Mouse (Mus musculus): ENCODE data around the gene Mettl9.

The Mettl9 gene

GRCm38 (mm10) chr7:121044251-121044650 is 10.0 kb downstream of the Mettl9 start:
- in situ Hi-C loops (cut with MboI, MseI) = no loop called here

GRCm38 (mm10) chr7:121045671-121046453 is 11.6 kb downstream of the Mettl9 start:
- in situ Hi-C loops (cut with MboI, MseI) = no loop called here

GRCm38 (mm10) chr7:121047624-121048023 is 13.4 kb downstream of the Mettl9 start:
- in situ Hi-C loops (cut with MboI, MseI) = no loop called here

GRCm38 (mm10) chr7:121053071-121053470 is 18.8 kb downstream of the Mettl9 start:
- in situ Hi-C loops (cut with MboI, MseI) = no loop called here

- in situ Hi-C loops (cut with MboI, MseI) = no loop called here
Observed at GRCm38 (mm10) chr7:121059477-121060218, 25.4 kb downstream of the Mettl9 start.

- in situ Hi-C loops (cut with MboI, MseI) = no loop called here
Observed at GRCm38 (mm10) chr7:121064309-121064708, 30.1 kb downstream of the Mettl9 start.

- in situ Hi-C loops (cut with MboI, MseI) = no loop called here
Observed at GRCm38 (mm10) chr7:121071276-121071675, 37.0 kb downstream of the Mettl9 start.

- in situ Hi-C loops (cut with MboI, MseI) = no loop called here
Observed at GRCm38 (mm10) chr7:121072506-121072905, 38.3 kb downstream of the Mettl9 start.

GRCm38 (mm10) chr7:121074281-121074680 is 40.0 kb downstream of the Mettl9 start, which contains the start of gene Igsf6:
Gene Igsf6 (minus strand): TSS chr7:121074572.
- in situ Hi-C loops (cut with MboI, MseI) = no loop called here

GRCm38 (mm10) chr7:121074801-121075400 is 40.7 kb downstream of the Mettl9 start:
- in situ Hi-C loops (cut with MboI, MseI) = no loop called here

- in situ Hi-C loops (cut with MboI, MseI) = no loop called here
Observed at GRCm38 (mm10) chr7:121075416-121075815, 41.2 kb downstream of the Mettl9 start.

GRCm38 (mm10) chr7:121077311-121077710 is 43.1 kb downstream of the Mettl9 start:
- in situ Hi-C loops (cut with MboI, MseI) = no loop called here

GRCm38 (mm10) chr7:121077829-121078228 is 43.6 kb downstream of the Mettl9 start:
- in situ Hi-C loops (cut with MboI, MseI) = no loop called here

- in situ Hi-C loops (cut with MboI, MseI) = no loop called here
Observed at GRCm38 (mm10) chr7:121081350-121081749, 47.1 kb downstream of the Mettl9 start, which contains the start of gene Otoa. Gene Otoa (plus strand): TSS chr7:121081650.

GRCm38 (mm10) chr7:121081816-121082215 is 47.6 kb downstream of the Mettl9 start:
- in situ Hi-C loops (cut with MboI, MseI) = no loop called here

- in situ Hi-C loops (cut with MboI, MseI) = no loop called here
Observed at GRCm38 (mm10) chr7:121082949-121083513, 48.8 kb downstream of the Mettl9 start.

- in situ Hi-C loops (cut with MboI, MseI) = no loop called here
Observed at GRCm38 (mm10) chr7:121084840-121085453, 50.7 kb downstream of the Mettl9 start.

- in situ Hi-C loops (cut with MboI, MseI) = no loop called here
Observed at GRCm38 (mm10) chr7:121085500-121085899, 51.3 kb downstream of the Mettl9 start.

- in situ Hi-C loops (cut with MboI, MseI) = no loop called here
Observed at GRCm38 (mm10) chr7:121088745-121089144, 54.5 kb downstream of the Mettl9 start.

- in situ Hi-C loops (cut with MboI, MseI) = no loop called here
Observed at GRCm38 (mm10) chr7:121090748-121091147, 56.5 kb downstream of the Mettl9 start.

GRCm38 (mm10) chr7:121093026-121093425 is 58.8 kb downstream of the Mettl9 start:
- in situ Hi-C loops (cut with MboI, MseI) = no loop called here
